Mouse (Mus musculus) brain, embryonic 14.5 days (tissue): ENCODE data around the gene Exoc2.

Experiments used
- CTCF ChIP-seq: fragments of 200-500 bp; IDR thresholded peaks from 2 replicates; pipeline ENCODE4 v1.5.1; 2012; ENCODE audit warnings: inconsistent platforms, mild to moderate bottlenecking, moderate library complexity, borderline replicate concordance; ENCODE audit not compliant: insufficient read depth, insufficient read length; ENCODE audit errors: extremely low read depth
- POLR2A ChIP-seq: fragments of 200-500 bp; IDR thresholded peaks from 2 replicates; pipeline ENCODE4 v1.6.1; 2012; ENCODE audit warnings: mild to moderate bottlenecking, inconsistent platforms, borderline replicate concordance; ENCODE audit not compliant: poor library complexity, insufficient read depth, insufficient read length, severe bottlenecking; ENCODE audit errors: extremely low read depth

GRCm38 (mm10) chr13:30843049-30843448 lies 130.8 kb downstream of the Exoc2 start:
- TF ChIP-seq POLR2A = no peak
- TF ChIP-seq CTCF = no peak
